Mouse (Mus musculus) stomach, postnatal 0 days (tissue): ENCODE data around the gene Coq2. TPM values are rescaled to one million over a fixed set of nuclear protein-coding genes. Genes with fewer than 3 reads are reported as not detected.

Experiments used
- ATAC-seq: fragments of 200-750 bp; cut with Nextera tagmentation; 2 replicates; pipeline ENCODE4 v1.8.0; 2017; ENCODE audit not compliant: low FRiP score, low TSS enrichment
- DNase-seq: peaks from one replicate; pipeline ENCODE4 v3.0.0-alpha.2; 2016; ENCODE audit warnings: low spot score
- H3K27ac ChIP-seq: fragments of 300-500 bp; sonication (generic); replicated peaks from 2 replicates; pipeline ENCODE4 v1.5.1; 2014; ENCODE audit warnings: mild to moderate bottlenecking, control low read depth
- H3K27me3 ChIP-seq: fragments of 300-500 bp; sonication (generic); 2 replicates; pipeline ENCODE4 v1.6.1; 2014; ENCODE audit warnings: low read length; ENCODE audit not compliant: control insufficient read depth, insufficient read depth
- H3K36me3 ChIP-seq: fragments of 300-500 bp; sonication (generic); 2 replicates; pipeline ENCODE4 v1.6.1; 2014; ENCODE audit warnings: low read length, mixed read lengths; ENCODE audit not compliant: control insufficient read depth, insufficient read depth
- H3K4me1 ChIP-seq: fragments of 300-500 bp; sonication (generic); replicated peaks from 2 replicates; pipeline ENCODE4 v1.6.1; 2014; ENCODE audit warnings: antibody characterized with exemption; ENCODE audit not compliant: control insufficient read depth, insufficient read depth
- H3K4me2 ChIP-seq: fragments of 300-500 bp; sonication (generic); replicated peaks from 2 replicates; pipeline ENCODE4 v1.6.1; 2014; ENCODE audit warnings: low read depth, mild to moderate bottlenecking, control low read depth, moderate library complexity
- H3K4me3 ChIP-seq: fragments of 300-500 bp; sonication (generic); 2 replicates; pipeline ENCODE4 v1.5.1; 2014; ENCODE audit warnings: low read depth, low read length, control low read depth
- H3K9ac ChIP-seq: fragments of 300-500 bp; sonication (generic); 2 replicates; pipeline ENCODE4 v1.6.1; 2014; ENCODE audit warnings: mild to moderate bottlenecking, low read length, control low read depth, mixed read lengths
- H3K9me3 ChIP-seq: fragments of 300-500 bp; sonication (generic); 2 replicates; pipeline ENCODE4 v1.6.1; 2016; ENCODE audit warnings: low read length; ENCODE audit not compliant: control insufficient read depth
- CTCF ChIP-seq: IDR thresholded peaks from 2 replicates; pipeline ENCODE4 v1.5.1; 2016; ENCODE audit warnings: antibody characterized with exemption, low read depth, mild to moderate bottlenecking, moderate library complexity
- EP300 ChIP-seq: optimal IDR thresholded peaks from 2 replicates; pipeline ENCODE3; 2016; ENCODE audit warnings: antibody characterized with exemption
- WGBS: fragments of 180-500 bp; shearing (Covaris S2); extraction: QIAGEN DNeasy Blood & Tissue Kit; methylation state at CpG from one replicate; pipeline ENCODE4 v1.1.7; 2014; 5-methylcytosine and 5-hydroxymethylcytosine counted together
- polyA plus RNA-seq: library from polyadenylated mRNA; unstranded; fragments of >200 nt; fragmentation: Nextera tagmentation; extraction: Ambion mirVana; gene quantifications from 2 replicates; pipeline ENCODE4 v1.2.1, GENCODE M21; 2015

Gene Coq2
- polyA plus RNA-seq, 1 experiment from 2014 or later = 52.1 TPM

- Histone ChIP-seq H3K9ac (no peak overlapping the region), H3K4me3 (no peak overlapping the region), H3K9me3 (no peaks in the 10 kb centered on the region), H3K36me3 (no peaks in the 10 kb centered on the region), H3K4me1 (no peaks in the 10 kb centered on the region), H3K4me2 (no peak overlapping the region), H3K27me3 (no peaks in the 10 kb centered on the region), H3K27ac (peak overlapping the region; percentile 53; the same call in 1 of the 2 replicates)
- TF ChIP-seq EP300 = no peak
- no peak for TF ChIP-seq CTCF
- DNase-seq (no peak), ATAC-seq (peak; percentile 63)
- 63% methylated on average over 12 of the region's 12 CpGs for WGBS
Measured at GRCm38 (mm10) chr5:100622509-100623163, 52.3 kb downstream of the Coq2 start.

DNA sequence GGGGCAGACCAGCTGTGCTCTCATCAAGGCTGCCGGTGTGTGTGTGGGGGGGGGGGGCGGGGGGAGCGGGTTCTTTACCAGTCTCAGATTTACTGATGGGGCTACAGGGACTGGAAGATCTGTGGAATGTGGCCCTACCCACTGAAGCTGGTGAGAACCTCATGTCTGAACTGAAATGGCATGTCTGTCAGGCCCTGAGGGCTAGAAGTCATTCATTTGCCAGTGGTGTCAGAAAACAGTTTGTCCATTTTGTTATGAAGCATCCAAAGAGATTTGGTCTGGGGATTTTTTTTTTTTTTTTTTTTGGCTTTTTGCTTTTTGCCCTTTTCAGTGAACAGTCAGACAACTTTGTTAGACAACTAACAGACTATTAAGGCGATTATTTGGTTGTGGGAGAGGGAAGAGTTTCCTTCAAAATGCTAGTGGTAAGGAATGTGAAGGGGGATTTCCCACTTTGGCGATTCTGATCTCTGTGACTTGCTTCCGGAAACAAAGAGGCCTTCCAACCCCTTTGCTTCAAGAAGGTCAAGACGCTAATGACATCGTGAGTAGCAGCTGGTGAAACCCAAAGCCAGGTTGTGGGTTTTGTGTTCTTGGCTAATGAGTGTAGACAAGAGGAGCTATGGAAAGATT lies 52.9 kb downstream of the Coq2 start:
- WGBS = 54% methylated on average over 7 of the region's 8 CpGs
- no peak overlapping the region for H3K27ac ChIP-seq
- no peaks in the 10 kb centered on the region for H3K4me1 ChIP-seq
- H3K36me3 ChIP-seq = no peaks in the 10 kb centered on the region
- no peak for ATAC-seq
- H3K9me3 ChIP-seq = no peaks in the 10 kb centered on the region
- H3K27me3 ChIP-seq = no peaks in the 10 kb centered on the region
- no peak overlapping the region for H3K4me3 ChIP-seq
- DNase-seq = no peak
- no peak overlapping the region for H3K9ac ChIP-seq
- TF ChIP-seq EP300 (no peak), CTCF (no peak)
- no peak overlapping the region for H3K4me2 ChIP-seq

DNA sequence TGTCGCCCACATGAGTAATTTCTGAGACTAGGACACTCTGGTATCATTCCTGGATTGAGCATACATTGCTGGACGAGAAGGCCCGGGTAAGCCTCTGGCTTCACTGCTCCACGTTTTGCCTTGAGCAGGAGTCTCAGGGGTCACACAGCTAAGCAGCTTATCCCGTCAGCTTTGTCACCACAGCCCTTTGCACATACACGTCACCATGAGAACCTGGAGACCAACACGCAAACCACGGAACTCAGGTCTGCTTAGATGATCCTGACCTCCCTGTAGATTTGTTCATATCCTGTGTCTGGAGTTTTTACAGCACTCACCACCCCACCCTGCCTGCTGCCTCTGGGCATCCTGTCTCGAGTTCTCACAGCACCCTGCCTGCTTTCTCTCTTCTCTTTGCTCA lies 54.0 kb downstream of the Coq2 start:
- DNase-seq = no peak
- no peaks in the 10 kb centered on the region for H3K36me3 ChIP-seq
- no peaks in the 10 kb centered on the region for H3K9me3 ChIP-seq
- H3K4me1 ChIP-seq = no peaks in the 10 kb centered on the region
- ATAC-seq = no peak
- no peak overlapping the region for H3K4me2 ChIP-seq
- WGBS = 75% methylated on average over 9 of the region's 9 CpGs
- TF ChIP-seq CTCF = no peak
- no peak for TF ChIP-seq EP300
- no peak overlapping the region for H3K9ac ChIP-seq
- no peak overlapping the region for H3K4me3 ChIP-seq
- no peak overlapping the region for H3K27ac ChIP-seq
- no peaks in the 10 kb centered on the region for H3K27me3 ChIP-seq

DNA sequence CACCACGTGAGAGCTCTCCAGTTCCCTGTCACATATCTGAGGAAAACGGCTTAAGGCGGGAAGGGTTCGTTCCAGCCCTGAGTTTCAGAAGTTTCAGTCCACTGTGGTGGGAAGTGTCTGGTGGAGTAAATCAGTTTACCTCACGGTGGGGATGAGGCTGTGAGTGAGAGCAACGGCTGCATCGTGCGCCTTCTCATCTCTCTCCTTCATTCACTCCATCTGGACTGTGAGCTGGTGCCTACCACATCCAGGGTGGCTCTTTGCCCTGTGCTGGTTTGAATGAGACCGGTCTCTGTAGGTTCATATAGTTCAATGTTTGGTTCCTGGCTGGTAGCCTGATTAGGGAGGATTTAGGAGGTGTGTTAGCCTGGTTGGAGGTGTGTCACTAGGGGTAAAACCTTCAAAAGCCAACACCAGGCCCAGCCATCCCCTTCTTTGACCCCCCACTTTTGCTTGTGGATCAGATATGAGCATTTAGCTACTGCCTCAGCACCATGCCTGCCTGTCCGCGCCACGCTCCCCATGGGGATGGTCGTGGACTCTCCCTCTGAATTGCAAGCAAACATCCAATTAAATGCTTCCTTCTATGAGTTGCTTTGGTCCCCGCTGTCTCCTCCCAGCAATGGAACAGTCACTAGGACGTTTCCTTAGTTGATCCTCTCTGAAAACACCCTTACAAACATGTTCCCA lies 55.2 kb downstream of the Coq2 start:
- Histone ChIP-seq H3K9ac (no peak overlapping the region), H3K4me3 (no peak overlapping the region), H3K9me3 (no peaks in the 10 kb centered on the region), H3K36me3 (no peaks in the 10 kb centered on the region), H3K4me2 (no peak overlapping the region), H3K4me1 (no peaks in the 10 kb centered on the region), H3K27ac (no peak overlapping the region), H3K27me3 (no peaks in the 10 kb centered on the region)
- no peak for TF ChIP-seq EP300
- no peak for TF ChIP-seq CTCF
- ATAC-seq (no peak), DNase-seq (no peak)
- WGBS = 90% methylated on average over 15 of the region's 15 CpGs

GRCm38 (mm10) chr5:100613896-100614768 lies 60.8 kb downstream of the Coq2 start:
- Histone ChIP-seq H3K27me3 (no peaks in the 10 kb centered on the region), H3K4me3 (no peak overlapping the region), H3K27ac (no peak overlapping the region), H3K9me3 (no peaks in the 10 kb centered on the region), H3K9ac (no peak overlapping the region), H3K36me3 (no peaks in the 10 kb centered on the region), H3K4me1 (no peaks in the 10 kb centered on the region), H3K4me2 (no peak overlapping the region)
- no peak for ATAC-seq
- DNase-seq = no peak
- WGBS = 83% methylated on average over 17 of the region's 17 CpGs
- TF ChIP-seq CTCF (no peak), EP300 (no peak)
